Mouse (Mus musculus) liver (tissue): Measurements from ENCODE around the gene Dnajc6.
A peak's percentile ranks its signal among the peaks of the same experiment; 100 is the strongest.

Experiments
- DNase-seq: peaks from one replicate; pipeline ENCODE4 v3.0.0-alpha.2; 2020; ENCODE audit warnings: mixed read lengths

The Dnajc6 gene

DNA sequence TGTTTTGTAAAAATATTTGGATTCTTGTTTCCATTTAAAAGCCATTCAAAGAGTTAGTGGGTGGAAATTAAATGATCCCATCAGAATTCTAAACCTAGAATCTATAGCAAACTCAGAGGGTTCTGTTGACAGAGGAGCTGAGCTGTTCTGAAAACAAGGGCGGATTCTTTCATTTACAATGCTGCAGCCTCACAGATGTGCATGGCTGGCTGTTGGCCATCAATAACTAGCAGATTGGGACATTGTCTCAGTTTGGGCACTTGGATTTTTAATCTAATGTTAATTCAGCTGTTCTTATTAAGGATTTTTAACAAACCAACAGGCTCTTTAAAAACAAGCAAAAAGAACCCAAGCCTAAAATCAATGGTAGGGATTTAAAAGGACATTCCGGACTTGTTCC lies 75.7 kb downstream of the Dnajc6 start:
- no peak for DNase-seq

DNA sequence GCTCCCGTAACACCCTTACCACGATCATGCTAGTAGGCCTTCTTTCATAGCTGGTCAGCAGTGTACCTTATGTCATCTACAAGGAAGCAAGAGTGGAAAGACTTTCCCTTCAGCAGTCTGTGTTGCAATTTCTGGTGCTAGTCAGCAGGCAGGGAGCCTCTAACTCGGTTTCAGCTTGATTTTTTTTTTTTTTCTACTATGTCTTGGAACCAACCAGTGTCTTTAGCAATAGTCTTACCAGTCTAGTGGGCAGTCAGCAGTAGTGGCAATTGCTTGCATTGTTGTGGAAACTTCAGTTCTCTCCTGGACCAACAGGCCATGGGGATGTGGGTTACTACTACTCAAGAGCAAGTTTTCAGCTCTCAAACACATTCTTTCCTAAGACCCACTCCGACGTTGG lies 78.9 kb downstream of the Dnajc6 start:
- no peak for DNase-seq

DNA sequence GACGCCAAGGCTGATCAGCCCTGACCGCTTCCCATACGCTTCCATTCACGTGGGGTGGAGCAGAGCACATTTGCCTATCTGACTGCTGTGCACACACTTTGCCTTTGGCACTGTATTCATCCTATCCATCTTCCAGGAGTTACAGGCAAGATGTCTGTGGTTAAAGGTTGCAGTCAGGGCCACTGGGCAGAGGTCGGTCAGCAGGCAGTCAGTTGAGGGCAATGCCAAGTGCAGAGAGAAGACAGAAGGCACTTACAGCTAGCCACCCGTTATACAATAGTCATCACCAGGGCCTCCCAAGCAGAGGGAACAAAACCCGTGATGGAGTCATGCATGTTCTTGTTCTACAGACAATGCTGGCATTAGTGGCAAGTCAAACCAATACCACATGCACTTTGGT lies 82.3 kb downstream of the Dnajc6 start:
- DNase-seq = no peak

DNA sequence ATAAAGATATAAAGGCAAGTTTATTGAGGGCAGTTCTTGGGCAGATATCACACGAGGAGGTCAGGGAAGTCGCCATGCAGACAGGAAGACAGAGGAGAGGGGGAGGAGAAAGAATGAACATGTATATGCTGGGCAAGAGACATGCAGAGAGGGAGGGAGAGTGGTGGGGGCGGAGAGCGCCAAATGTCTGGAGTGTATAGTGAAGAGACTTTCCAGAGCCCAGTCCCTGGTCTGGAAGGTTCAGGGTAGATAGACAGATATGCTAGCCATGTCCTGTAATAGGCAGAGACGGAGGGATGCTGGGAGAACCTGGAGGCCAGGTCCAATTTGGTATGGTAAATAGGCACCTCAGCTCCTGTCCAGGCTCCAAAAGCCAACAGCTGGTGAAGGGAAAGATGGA lies 83.1 kb downstream of the Dnajc6 start:
- no peak for DNase-seq

DNA sequence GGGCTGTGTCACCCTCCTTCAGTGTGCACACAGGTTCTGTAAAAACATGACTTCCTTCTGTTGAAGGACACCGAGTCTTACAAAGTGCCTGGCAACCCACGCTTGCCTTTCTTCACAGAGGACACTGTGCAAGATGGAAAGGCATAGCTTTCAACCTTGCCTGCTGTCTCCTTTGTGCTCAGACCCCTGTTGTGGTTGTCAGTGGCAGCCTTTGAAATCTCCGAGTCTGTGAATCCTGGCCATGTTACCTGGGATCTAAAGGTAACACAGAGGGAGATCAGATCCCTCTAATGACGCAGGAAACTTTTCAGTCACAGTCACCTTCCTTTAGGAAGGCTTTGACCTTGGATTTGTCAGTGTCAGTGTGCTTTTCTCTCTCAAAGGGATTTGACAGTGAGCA lies 84.7 kb downstream of the Dnajc6 start:
- DNase-seq = no peak

DNA sequence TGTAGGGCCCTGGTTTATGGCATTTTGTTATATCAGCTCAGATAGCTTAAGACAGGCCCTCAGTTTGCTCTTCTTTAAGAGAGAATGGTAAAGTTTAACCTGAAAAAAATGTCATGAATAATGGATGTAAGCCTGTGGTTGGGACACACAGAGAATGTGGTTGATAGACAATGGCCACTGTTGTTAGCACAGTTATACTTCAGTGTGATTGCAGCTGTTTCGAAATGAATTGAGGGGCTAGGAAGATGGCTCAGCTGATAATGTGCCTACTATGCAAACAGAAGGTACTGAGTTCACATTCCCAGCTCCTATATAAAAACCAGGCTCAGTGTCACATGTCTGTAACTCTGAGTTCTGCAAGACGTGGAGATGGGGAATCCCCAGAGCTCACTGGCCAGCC lies 86.4 kb downstream of the Dnajc6 start:
- no peak for DNase-seq

DNA sequence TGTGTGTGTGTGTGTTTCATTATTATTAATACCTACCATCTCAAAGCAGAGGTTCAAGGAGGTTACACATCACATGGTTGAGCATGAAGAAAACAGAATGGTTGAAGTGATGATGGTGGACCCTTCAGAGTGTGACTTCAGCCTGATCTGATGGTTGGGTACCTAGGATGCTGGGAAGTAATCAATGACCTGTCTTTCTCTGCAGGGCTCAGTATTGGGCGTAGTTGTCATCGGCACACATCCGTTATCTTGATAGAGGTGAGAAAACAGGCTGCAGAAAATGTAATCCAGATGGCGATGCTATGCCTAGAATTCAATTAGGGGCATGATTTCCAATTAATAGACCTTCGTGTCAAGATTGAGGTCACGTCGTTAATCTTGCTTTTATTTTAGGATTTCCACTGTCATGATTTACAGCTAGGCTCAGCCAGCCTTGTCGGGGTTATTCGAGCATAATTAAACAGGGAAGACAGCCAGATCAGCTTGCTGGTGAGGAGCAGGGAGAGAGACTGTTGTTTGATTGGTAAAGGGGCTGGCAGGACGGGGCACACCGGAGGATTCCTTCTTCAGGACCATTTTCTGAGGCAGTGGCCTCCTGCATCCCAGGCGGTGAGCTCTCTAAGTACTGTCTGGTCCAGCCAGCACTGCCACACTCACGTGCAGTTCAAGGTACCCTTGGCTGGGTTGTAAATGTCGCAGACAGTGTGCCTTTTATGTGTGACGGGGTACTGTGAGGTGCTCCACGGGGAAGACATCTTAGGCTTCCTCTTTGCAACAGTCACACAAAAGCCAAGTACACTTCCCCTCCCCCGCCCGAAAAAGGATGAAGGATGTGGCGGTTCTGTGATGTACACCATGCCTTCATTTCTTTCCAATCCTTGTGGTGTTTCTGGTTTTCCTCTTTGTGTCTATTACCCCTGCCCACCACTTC lies 88.3 kb downstream of the Dnajc6 start:
- DNase-seq = no peak

DNA sequence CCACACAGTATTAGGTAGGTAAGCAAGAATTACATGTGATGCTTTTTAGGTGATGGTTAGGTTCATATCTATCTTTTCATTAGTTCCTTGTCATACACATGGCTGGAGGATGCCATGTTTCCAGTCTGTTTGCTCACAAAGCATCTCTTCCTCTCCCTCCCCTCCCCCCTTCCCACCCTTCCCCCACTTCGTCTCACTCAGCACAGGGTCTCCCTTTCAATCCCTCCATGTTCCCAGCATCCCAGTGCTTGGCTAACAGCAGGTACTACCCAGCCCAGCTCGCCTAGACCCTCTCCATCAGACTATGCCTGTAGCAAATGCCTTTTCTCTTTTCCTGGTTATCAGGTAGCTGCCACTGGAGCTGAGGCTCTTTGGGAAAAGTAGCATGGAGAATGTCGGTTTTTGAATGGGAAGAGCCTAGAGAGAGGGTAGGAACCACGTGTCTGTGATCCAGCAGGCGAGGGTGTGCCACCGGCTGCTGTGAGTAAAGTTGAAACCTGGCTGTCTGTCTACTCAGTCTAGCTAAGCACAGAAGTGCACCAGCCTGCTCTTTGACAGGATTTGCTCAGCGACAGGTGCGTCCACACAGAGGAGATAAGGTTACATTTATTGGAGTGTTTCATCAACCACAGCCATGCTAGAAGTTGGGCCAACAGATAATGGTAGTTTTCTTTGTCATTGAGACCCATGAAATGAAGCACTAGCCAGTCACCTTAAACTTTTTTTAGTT lies 89.2 kb downstream of the Dnajc6 start:
- no peak for DNase-seq

DNA sequence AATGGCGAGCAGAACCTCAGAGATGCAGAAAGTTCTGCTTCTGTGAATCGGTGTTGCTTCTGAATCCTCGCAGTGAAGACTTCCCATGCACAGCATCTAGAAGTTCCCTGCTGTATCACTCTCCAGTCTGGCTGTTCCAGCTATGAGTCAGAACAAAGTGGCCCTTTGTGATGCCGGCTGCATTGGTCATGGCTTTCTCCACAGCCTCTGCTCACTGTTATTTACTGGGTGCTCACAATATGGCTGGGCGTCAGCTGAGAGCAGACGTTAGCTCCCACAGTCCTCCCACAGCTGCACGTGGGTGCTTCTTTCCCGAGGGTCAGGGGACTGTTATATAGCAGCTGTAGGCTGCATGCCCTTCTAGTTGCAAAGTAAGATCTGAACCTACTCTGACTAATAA lies 92.5 kb downstream of the Dnajc6 start:
- no peak for DNase-seq

DNA sequence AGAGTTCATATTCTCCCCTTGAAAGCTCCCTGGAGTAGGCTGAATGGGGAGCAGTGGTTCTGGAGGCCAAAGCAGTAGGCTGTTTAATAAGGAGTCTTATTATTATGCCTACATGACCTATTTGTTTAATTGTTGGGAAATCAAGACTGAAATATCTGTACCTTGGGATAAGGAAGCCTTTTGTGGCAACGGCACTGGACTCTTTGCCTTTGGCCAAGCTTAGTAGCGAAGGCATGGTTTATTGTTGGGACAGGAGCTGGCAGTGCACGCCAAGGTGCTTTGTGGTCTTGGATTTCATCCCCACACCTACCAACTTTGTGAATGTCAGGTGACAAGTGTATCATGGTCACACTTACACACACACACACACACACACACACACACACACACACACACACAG lies 93.3 kb downstream of the Dnajc6 start:
- DNase-seq = no peak

DNA sequence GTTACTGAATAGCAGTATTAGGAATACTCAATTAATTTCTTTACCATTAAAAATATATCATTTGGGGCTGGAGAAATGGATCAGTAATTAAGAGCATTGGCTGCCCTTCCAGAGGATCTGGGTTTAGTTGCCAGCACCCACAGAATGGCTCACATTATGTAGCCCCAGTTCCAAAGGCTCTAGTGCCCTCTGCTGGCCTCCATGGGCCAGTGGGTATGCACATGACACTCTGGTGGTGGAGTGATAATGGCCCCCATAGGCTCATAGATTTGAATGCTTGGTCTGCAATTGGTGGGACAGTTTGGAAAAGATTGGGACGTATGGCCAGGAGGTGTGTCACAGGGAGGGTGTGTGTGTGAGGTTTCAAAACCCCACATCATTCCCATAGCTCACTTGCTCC lies 95.0 kb downstream of the Dnajc6 start:
- DNase-seq = no peak

DNA sequence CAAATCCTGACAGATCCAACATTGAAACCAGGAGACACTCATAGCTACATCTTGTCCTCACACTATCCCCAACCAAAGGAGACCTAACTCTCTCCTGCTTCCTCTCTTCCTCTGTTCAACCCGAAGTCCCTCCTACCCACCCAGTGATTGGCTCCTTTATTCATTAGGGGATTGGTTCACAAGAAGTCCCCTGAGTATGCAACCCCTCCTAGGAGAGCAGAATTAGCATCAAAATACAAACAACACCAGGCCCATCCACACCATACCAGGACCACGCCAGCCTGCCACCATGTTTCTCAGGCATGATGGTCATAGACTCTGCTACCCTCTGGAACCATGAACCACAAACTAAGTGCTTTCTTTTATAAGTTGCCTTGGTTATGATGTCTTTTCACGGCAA lies 96.0 kb downstream of the Dnajc6 start:
- no peak for DNase-seq

DNA sequence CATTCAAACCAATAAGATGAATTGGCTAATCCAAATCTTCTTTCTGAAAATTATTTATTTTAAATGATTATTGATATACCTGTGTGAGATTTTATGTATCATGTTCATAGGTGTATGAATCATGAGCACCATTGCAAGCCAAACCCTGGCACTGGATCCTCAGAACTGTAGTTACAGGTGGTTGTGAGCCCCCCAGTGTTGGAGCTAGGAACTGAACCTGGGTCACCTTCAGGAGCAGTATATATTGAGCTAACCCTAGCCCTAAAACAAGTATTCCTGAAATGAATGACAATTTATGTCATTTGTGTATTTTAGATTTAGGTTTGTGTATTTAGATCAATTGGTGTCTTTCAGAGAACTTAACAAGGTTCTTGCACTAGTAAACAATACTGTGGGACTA lies 105.3 kb downstream of the Dnajc6 start:
- peak; percentile 17 for DNase-seq

DNA sequence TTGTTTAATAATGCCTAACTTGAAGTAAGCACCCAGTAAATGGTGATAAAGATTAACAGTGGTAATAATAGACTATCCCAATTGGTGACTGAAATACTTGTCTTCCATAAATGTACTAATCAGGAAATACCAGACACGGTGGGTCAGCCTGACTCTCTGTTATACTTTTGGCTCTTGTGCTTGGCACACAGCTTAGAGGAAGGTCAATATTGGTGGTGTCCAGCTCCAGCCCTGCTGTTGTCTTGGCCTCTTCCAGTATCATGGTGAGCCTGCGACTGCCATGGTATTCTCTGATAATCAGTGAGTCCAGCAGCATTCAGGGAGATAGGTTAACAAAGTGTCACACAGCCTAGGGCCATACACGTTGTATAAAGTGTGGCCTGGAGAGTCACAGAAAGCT lies 107.2 kb downstream of the Dnajc6 start:
- DNase-seq = no peak

DNA sequence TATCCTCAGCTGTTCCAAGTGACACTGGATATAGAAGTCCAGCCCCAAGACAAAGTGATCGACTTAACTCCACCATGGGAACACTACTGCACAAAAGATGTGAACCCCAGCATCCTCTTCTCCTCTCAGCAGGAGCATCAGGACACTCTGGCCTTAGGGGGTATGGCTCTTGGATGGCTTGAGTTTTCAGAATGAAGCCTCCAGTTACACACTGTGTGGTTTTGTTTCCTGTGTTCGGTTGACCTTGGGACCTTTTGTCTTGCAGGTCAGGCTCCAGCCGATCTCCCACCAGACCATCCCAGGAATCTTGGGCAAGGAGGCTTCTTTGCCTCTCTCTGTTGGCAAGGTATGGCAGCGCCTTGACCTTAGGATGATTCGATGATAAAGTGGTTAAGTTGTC lies 120.1 kb downstream of the Dnajc6 start:
- no peak for DNase-seq

DNA sequence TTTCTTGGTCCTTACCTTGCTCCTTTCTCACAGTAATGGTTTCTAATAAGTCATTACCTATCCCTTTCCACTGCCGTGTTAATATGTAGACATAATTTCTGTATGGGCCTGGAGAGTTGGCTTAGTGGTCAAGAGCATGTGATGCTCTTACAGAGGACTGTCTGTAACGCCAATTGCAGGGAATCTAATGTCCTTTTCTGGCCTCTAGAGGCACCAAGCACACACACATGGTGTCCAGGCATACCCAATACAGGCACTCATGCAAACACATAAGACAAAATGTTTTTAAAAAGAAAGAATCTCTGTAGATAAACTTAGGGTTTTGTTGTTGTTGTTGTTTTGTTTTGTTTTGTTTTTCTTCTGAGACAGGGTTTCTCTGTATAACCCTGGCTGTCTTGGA lies 121.3 kb downstream of the Dnajc6 start:
- DNase-seq = no peak

DNA sequence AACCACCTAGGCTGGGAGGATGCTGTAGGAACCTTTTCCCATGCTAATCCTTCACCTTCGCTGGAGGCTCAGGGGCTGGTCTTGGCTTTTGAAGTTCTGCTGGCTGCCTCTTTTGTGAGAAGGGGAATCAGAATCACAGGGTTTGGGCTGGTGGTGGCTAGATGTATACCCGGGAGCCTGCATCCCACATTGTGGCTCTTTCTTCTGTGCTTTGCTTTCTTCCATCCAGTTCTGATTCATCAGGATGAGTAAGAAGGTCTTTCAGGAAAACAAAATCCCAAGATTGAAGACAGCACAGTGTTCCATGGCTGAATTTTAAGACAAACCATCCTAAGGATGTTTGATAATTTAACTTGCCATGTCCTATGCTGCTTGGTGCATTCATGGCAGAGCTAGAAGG lies 123.8 kb downstream of the Dnajc6 start:
- no peak for DNase-seq

DNA sequence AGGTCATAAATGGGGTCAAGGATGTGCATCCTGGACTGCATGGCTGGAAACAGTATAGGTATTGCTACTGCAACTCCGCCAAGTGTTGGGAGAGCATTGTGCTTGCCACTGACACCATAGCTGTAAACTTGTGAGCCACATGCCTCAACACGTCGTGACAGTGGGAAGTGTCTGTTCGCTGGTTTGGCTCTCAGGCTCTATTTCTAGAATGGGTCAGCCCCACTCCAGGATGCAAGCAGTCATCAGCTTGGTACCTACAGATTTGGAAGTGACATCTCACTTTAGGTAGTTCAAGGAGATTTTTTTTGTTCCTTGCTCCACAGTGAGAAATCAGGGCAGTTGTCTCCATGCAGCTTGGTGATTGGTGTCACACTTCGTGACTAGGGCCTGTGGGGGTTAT lies 124.8 kb downstream of the Dnajc6 start:
- DNase-seq = no peak

DNA sequence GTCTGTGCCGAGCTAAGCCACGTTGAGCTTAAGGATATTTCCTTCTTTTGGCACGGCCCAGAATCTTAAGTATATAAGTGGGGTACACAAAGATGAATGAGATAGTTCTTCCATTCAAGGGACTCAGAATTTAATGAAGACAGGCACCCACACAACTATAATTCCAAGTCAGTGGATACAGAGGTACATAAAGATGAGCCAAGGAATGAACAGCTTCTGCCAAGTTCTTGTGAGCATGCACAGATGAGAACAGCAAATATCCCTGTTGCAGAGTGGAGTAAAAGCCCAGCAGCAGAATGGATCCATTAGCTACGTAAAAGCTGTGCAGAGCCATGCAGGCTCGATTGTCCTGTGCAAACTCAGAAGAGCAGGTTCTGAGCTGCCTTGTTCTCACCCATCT lies 128.8 kb downstream of the Dnajc6 start:
- DNase-seq = no peak

DNA sequence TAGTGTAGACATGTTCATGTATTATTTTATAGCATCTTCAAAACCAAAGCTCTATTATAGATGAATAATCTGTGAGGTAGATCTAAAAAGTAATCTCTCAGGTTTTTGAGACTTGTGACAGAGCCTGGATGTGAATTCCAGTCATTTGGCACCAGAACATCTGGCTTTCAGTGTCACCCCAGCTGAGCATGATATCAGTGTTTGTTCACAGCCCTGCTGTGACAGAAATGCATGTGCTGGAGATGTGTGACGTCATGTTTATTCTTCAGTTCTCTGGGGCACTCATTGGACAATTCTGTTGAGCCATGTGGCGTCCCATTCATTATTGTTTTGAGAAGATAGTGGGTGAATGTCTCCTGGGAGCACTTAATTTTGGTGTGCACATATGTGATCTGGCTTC lies 139.1 kb downstream of the Dnajc6 start:
- DNase-seq = no peak

DNA sequence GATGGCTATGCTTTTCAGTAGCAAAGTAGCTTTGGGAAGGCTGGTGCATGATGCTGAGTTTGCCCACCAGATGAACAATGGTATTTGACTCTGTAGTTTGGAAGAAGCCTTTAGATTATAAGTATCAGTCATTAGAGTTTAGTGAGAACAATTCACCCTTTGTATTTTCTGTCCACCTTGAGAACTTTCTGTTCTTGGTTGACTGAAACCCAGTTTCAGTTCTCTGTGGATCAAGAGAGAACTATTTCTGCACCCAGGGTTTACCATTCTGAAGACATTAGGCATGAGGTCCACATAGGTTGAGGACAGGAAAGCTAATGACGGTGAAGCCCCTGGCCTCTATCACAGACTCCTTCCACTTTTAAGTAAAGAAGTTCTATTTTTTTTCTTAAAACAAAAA lies 141.0 kb downstream of the Dnajc6 start:
- no peak for DNase-seq

DNA sequence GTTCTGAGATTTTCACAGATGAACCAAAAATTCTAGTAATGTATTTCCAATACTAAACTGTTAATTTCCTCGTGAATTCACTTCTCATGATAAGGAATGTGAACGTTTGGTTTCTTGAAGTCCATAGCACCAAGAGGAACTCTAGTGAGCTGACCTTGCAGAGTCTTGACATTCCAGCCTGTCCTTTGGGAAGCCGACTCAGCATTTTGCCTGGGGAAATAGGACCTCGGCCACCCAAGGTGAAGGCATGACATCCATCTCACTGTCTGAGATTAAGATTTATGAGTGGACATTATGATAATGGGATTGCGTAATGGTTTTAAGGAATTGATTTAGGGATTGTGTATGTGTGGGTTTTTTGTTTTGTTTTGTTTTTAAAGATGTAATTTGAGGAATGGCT lies 144.2 kb downstream of the Dnajc6 start:
- DNase-seq = no peak

DNA sequence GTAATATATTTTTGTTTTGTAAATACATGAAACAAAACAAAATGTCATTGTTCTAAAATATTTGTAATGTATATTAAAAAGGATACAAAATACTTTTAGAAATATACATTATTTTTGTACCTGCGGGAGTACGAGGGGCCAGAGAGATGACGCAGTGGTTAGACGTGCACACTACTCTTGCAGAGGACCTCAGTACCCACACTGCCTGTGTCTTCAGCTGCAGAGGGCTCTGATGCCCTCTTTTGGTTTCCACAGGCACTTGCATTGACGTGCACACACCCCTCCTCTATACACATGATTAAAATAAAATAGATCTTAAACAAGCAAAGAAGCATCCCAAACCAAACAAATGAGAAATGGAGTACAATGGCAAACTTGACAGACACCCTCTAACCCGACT lies 146.3 kb downstream of the Dnajc6 start:
- DNase-seq = no peak

DNA sequence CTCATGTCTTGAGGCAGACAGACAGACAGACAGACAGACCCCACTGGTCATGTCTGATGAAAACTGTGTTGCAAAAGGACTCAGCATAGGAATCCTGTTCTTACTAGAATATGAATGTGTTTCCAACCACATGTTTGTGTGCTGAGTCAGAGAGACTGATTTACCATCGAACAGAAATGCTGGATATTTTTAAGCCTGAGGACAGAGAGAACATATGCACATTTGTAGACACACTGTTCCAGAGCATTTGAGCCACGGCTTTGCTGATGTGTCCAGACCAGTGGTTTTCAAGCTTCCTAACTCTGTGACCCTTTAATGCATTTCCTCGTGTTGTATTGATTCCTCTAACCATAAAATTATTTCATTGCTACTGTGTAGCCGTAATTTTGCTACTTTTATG lies 146.8 kb downstream of the Dnajc6 start:
- no peak for DNase-seq

DNA sequence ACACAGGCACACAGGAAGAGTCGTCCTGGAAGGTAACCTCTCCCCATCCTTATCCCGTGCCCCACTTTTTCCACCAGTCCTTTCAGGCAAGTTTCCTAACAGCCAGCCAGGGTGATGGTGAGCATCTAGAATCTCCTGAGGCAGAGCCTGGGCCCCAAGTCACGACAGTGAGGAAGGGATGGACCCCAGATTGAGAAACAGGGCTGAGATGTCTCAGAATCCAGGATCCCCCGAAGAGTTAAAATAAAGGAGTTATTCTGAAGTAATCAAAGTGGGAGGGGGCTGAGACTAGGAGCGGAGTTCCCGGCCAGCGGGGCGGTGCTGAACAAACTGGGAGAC lies 150.4 kb downstream of the Dnajc6 start:
- DNase-seq = no peak
